Mouse (Mus musculus) frontal cortex, postnatal 10 days (tissue): ENCODE results near the gene Rap2a.

Source experiments
- DNase-seq, 2 experiments: peaks; one replicate each; pipeline ENCODE4 v3.0.0; 2022; ENCODE audit warnings: low spot score in 2 of 2, mixed read lengths in 1 of 2

The Rap2a gene

DNA sequence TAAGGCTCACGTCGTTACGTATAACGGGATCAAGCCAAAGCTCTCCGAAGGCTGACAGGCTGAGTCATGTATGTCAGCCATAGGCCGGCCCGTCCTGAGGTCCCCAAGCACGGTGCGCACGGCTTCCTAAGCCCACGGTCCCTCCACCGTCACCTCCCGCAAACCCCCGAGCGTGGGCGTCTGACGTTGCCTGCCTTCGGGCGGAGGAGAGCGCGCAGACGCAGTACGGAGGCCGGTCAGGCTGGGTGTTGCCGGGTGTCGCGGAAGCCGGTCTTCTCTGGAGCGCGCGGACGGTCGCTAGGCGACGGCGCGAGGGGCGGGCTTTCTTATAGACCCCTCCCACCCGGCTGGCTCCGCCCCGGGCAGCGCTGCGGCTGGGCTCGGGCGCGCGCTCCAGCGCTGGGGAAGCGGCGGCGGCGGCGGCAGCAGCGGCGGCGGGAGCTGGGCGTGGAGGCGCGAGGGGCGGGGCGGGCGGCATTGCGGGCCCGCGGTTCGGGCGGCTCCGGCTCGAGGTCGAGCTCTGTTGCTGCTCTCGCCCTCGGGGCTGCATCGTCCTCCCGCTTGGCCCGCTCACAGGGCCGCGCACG lies at the start of gene Rap2a:
Gene Rap2a (plus strand): TSS at position 463 of the 587 bp plus-strand sequence.
- peak; percentile 96 to 97 for DNase-seq

DNA sequence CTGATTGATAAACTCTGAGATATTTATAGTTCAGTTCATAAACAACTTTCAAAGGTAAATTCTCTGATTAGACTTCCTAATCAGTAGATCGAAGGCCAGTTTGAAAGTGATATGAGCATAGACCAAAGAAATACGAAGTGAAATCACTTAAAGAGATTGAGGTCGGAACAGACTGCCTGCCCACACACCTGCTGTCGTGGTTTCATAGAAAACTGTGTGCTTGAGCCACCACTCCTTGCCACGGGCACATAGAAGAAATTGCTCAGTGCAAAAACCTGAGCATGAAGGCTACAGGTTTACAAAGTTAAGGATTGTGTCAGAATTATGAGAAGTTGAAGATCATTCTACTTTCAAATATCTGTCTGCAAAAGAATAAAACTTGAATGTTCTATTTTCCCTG lies 49.7 kb upstream of the Rap2a start:
- DNase-seq: no peak

GRCm38 (mm10) chr14:120432773-120433172 lies 45.5 kb upstream of the Rap2a start:
- DNase-seq: no peak

GRCm38 (mm10) chr14:120433931-120434398 lies 44.3 kb upstream of the Rap2a start:
- DNase-seq: no peak

DNA sequence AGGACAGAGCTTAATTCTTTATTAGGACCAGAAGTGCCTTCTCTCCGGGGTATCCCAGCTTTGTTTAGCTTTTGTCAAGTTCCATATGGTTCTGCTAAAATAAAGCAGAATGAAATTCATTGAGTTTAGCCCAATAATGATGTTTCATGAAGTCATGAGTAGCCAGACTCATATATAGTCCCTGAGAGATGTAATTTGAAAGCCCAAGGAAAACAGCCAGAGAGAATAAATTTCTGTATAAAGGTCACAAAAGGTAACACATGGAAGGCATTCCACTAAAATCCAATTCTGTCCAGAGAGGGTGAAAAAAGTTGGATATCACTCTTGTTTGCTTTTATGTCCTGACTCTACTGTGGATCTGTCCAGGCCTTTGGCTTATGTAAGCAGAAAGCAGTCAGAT lies 43.4 kb upstream of the Rap2a start:
- no peak for DNase-seq

DNA sequence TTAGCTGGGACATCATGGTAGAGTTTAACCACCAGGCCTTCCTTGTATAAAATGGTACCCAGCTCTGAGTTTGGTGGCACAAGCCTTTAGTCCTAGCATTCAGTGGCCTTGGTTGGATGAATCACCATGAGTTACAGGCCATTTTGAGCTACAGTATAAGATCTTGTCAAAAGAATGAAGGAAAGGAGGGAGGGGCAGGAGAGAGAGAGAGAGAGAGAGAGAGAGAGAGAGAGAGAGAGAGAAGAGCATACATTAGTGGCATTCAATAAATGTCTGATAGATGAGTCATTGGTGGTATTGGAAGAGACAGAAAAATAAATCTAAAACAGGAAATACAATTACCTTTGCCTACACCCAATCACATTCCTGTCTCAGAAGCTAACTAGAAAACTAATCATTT lies 37.5 kb upstream of the Rap2a start:
- no peak for DNase-seq

DNA sequence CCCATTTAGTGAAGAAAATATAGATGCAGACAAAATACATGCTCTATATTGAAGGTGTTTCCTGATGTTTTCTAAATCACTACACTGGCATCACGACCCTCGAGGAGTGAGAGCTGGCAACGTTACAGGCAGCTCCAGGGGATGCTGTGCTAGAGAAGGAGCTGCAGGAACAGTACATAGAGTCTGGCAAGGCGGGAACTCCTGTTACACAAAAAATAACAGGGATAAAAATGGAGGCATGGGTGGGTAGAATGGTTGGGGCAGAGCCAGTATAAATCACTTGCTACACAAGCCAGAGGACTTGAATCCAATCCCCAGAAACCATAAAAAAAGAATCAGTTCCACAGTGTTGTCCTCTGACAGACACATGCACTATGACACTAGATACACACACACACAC lies 37.0 kb upstream of the Rap2a start:
- DNase-seq: no peak

DNA sequence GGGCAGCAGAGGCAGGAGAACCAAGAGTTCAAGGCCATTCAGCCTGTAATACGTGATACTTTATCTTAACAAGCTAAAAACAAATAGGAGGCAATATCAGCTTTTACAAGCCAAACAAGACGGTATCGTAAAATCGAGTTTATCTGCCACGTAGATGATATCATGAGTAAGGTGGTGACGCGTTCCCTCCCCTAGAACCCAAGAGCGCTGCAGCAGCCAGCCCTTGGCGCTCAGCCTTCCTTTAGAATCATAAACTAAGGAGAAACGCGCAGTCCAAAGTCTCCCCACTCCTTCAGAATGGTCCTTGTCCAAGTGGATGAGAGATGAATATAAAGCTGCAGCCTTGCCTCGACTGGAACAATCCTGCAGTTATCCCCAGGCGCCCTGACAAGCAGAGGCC lies 36.4 kb upstream of the Rap2a start:
- no peak for DNase-seq

DNA sequence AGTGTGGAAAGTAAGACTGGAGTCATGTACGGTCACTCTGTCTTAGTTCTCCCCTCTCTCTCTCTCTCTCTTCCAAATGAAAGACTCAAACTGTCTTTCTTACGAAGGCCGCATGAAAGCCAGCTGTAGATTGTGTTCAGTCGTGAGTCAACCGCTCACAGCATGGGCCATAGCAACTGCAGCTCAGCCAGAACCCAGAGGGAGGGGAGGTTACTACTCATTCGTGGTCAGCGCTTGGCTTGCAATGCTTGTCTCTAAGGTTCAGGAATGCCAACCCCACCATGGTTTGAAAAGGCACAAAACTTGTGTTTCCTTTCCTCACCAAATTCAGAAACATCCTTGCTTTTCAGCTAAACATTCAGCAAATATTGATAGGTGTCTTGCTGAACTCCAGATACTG lies 24.0 kb upstream of the Rap2a start:
- no peak for DNase-seq

- DNase-seq: no peak
Measured at GRCm38 (mm10) chr14:120463938-120464727, 14.1 kb upstream of the Rap2a start.

GRCm38 (mm10) chr14:120466816-120467215 lies 11.4 kb upstream of the Rap2a start:
- no peak for DNase-seq

DNA sequence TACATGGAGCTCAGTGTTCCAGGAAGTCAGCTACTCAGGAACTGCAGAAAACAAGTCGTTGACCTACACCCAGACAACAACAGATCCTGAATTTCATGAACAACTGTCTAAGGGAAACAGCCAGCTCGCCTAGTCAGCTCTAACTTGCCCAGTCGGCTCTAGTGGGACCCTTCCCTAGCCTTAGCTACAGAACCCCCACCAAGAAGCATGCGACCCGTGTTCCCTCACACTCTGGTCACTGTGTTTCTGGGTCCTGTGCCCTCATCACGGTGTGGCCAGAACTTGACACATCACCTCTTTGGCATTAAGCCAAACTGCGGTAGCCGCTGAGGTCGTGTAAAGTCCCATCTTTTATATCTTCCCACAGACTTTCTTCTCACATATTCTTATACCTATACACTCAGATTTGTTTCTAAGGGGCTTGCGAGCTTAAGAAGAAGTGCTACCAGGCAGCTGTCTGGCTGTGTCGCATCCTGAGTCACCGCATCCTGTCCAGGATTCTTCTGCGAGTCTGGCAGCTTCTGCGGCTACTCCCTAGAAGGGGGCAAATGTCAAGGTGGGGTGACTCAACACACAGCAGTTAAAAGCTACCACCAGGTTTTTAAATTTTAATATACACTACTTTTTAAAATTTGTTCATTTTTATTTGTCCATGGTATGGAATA lies 9.0 kb upstream of the Rap2a start:
- no peak for DNase-seq

GRCm38 (mm10) chr14:120476186-120476697 lies 2.0 kb upstream of the Rap2a start:
- DNase-seq: no peak

GRCm38 (mm10) chr14:120477288-120477981 lies 809 bp upstream of the Rap2a start:
- DNase-seq: peak; percentile 99

DNA sequence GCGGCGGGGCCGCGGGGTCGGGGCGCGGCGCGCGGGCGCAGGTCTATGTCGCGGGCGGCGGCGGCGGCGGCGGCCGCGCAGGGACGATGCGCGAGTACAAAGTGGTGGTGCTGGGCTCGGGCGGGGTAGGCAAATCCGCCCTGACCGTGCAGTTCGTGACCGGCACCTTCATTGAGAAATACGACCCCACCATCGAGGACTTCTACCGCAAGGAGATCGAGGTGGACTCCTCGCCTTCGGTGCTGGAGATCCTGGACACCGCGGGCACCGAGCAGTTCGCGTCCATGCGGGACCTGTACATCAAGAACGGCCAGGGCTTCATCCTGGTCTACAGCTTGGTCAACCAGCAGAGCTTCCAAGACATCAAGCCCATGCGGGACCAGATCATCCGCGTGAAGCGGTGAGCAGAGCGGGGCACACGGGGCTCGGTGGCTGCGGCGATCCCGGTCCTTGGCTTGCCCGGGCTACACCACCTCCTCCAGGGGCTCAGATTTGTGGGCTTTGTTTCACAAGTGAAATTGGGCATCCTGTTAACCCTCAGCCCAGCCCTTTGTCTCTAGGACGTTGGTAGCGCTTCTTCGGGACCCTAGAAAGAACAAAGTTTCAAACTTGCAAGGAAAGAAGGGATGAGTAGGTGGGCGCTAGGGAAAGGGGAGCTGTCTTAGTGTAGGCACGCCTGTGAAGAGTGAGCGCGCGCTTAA lies 547 bp downstream of the Rap2a start:
- DNase-seq: peak in 1 of 2 experiments; percentile 46

DNA sequence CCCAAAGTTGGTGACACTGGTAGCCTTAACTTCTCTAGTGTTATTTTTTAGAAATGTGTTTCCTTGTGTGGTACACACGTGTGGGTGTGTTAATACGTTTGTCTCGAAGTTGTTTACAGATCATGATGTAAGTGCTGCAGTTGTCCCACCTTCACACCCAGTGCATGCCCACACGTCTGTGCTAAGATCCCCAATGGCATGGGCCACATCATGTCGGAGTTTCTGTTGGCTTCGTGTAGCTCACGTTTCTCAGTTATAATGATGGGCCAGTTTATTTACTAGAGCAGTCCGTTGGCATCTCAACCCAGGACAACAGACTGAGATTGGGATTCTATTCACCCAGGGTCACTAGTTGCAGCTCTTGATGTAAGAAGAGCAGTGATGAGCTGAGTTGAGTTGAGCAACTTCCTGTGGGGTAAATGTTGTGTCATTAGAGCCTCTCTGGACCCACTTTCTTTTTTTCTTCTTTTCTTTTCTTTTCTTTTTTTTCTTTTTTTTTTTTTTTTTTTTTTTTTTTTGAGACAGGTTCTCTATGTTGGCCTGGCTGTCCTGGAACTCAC lies 2.2 kb downstream of the Rap2a start:
- DNase-seq: no peak

DNA sequence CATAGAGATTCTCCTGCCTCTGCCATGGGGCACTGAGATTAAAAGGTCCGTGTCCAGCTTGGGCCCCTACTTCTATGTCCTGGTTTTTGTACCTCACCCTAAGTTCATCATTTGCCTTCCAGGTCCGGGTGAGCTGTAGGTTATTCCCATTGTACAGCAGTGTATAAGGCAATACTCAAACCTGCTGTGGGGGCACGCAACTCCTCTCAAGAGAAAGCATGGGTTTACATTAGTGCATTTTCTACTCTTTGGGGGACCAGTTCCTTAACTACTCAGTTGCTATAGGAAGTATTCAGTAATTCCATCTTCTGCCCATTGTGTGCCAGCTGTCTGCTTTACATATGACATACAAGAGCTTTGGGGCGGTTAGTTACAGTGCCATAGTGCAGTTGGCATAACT lies 2.7 kb downstream of the Rap2a start:
- no peak for DNase-seq

DNA sequence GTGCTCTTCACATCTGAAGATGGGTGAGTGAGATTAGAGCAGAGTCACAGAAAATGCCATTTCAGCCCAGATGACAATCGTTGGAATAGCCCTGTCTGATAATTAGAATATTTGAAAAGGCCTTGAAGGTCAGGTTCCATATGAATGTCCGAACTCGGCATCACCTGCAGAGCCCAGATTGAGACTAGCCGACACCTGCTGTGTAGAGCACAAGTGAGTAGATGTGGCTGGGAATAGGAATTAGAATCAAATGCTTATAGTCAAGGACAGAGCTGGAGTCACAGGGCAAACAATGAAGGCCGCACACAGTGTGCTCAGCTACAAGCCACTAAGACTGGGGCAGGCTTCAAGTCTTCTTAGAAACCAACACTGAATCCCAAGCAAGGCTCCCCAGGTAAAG lies 6.3 kb downstream of the Rap2a start:
- no peak for DNase-seq

- no peak for DNase-seq
Measured at GRCm38 (mm10) chr14:120496284-120496683, 18.0 kb downstream of the Rap2a start.

DNA sequence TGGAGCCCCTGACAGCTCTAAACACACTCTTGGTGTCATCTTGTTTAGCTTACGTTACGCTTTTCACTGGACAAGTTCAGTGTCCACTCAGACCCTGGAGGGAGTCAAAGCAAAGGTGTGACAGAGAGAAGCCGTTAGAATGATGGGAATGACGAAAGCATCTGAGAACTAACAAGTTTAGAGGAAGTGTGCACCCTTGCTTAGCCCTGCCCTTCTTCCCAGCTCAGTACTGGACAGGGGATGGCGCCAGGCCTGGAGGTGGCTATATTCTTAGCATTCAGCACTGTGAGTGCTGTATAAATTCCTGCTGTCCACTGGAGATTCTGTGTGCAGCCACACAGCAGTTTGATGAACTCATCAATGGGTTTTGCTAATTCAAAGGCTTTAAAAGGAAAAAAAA lies 18.6 kb downstream of the Rap2a start:
- DNase-seq: no peak

DNA sequence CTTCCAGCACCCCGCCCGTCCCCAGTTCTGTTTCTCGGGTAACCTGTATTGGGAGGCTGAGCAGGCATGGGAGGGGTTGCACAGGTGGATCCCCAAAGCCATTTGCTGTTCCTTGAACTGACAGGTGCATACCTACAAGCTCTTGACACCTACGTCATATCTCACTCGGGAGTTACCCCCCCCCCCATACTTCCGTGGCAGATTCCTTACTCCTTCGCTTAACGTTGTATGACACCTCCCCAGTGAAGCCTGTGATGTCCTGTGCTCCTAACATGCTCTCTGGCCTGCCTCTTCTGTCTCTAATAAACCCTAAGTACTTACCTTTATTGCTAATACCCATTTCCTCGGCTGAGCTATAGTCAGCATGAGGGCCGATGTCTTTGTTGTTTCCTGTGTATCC lies 20.9 kb downstream of the Rap2a start:
- DNase-seq: no peak
